Mouse (Mus musculus) liver, postnatal 0 days (tissue): ENCODE data around the gene Pold4.

ENCODE experiments used
- CTCF ChIP-seq: sonication (generic); IDR thresholded peaks from 2 replicates; pipeline ENCODE4 v1.5.1; 2016; ENCODE audit warnings: antibody characterized with exemption, low read depth
- EP300 ChIP-seq: IDR thresholded peaks from 2 replicates; pipeline ENCODE4 v1.6.1; 2016; ENCODE audit warnings: antibody characterized with exemption, low read depth, mild to moderate bottlenecking

DNA sequence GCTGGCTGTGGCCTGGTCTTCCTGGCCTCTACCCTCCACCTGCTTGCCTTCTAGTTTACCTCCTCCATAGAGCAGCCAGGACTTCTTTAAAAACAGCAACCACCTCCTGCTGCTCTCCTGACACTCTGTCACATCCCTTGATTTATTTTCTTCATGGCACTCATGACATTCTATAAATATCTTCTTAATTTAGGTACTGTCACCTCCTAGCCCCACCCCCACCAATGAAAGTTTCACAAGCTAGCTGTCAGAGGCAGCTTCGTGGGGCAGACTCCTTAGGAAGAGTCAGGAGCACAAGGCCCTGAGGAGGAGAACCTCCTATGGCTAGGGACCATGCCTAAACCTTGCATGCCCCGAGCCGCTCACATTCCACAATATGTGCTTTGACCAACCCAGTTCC, 44.4 kb upstream of the Pold4 start:
- TF ChIP-seq CTCF (no peak), EP300 (no peak)
